Mouse (Mus musculus): Measurements from ENCODE around the gene Top2a. TPM values are rescaled to one million over a fixed set of nuclear protein-coding genes. Genes with fewer than 3 reads are reported as not detected.

Gene Top2a
- polyA plus RNA-seq, 1 experiment, result 2.1 TPM

GRCm38 (mm10) chr11:98965416-98966077, 58.4 kb downstream of the Top2a start:
- no peak for DNase-seq (ENCODE audit: extremely low spot score in 1 of 2, low spot score in 1 of 2)

- DNase-seq (ENCODE audit: extremely low spot score in 1 of 2, low spot score in 1 of 2), result no peak
These were observed 59.2 kb downstream of the Top2a start for GRCm38 (mm10) chr11:98964616-98965415.

- no peak for DNase-seq (ENCODE audit: extremely low spot score in 1 of 2, low spot score in 1 of 2)
These were observed 59.8 kb downstream of the Top2a start for GRCm38 (mm10) chr11:98964201-98964615.

GRCm38 (mm10) chr11:98963191-98964021, 60.6 kb downstream of the Top2a start:
- peak in 1 of 2 experiments; percentile 57 for DNase-seq (ENCODE audit: extremely low spot score in 1 of 2, low spot score in 1 of 2)

GRCm38 (mm10) chr11:98962421-98963095, 61.4 kb downstream of the Top2a start:
- DNase-seq (ENCODE audit: extremely low spot score in 1 of 2, low spot score in 1 of 2), result no peak

GRCm38 (mm10) chr11:98961766-98962165, 62.2 kb downstream of the Top2a start:
- DNase-seq (ENCODE audit: extremely low spot score in 1 of 2, low spot score in 1 of 2), result no peak

- DNase-seq (ENCODE audit: extremely low spot score in 1 of 2, low spot score in 1 of 2), result no peak
These were observed 62.9 kb downstream of the Top2a start for GRCm38 (mm10) chr11:98961051-98961592.

- DNase-seq (ENCODE audit: extremely low spot score in 1 of 2, low spot score in 1 of 2), result no peak
These were observed 63.6 kb downstream of the Top2a start for GRCm38 (mm10) chr11:98960313-98960906.

GRCm38 (mm10) chr11:98959437-98960312, 64.3 kb downstream of the Top2a start:
- peak in 1 of 2 experiments; percentile 83 for DNase-seq (ENCODE audit: extremely low spot score in 1 of 2, low spot score in 1 of 2)

- no peak for DNase-seq (ENCODE audit: extremely low spot score in 1 of 2, low spot score in 1 of 2)
These were observed 67.6 kb downstream of the Top2a start for GRCm38 (mm10) chr11:98956340-98956739.

- DNase-seq (ENCODE audit: extremely low spot score in 1 of 2, low spot score in 1 of 2), result no peak
These were observed 68.2 kb downstream of the Top2a start for GRCm38 (mm10) chr11:98955707-98956235.

- peak in 1 of 2 experiments; percentile 5 for DNase-seq (ENCODE audit: extremely low spot score in 1 of 2, low spot score in 1 of 2)
These were observed 68.9 kb downstream of the Top2a start for GRCm38 (mm10) chr11:98954801-98955706.

GRCm38 (mm10) chr11:98954373-98954772, 69.6 kb downstream of the Top2a start:
- DNase-seq (ENCODE audit: extremely low spot score in 1 of 2, low spot score in 1 of 2), result peak in 1 of 2 experiments; percentile 64

GRCm38 (mm10) chr11:98953835-98954320, 70.1 kb downstream of the Top2a start:
- DNase-seq (ENCODE audit: extremely low spot score in 1 of 2, low spot score in 1 of 2), result no peak

GRCm38 (mm10) chr11:98953361-98953760, 70.6 kb downstream of the Top2a start:
- DNase-seq (ENCODE audit: extremely low spot score in 1 of 2, low spot score in 1 of 2), result no peak

GRCm38 (mm10) chr11:98952736-98953135, 71.3 kb downstream of the Top2a start:
- DNase-seq (ENCODE audit: extremely low spot score in 1 of 2, low spot score in 1 of 2), result no peak

GRCm38 (mm10) chr11:98952111-98952510, 71.9 kb downstream of the Top2a start:
- no peak for DNase-seq (ENCODE audit: extremely low spot score in 1 of 2, low spot score in 1 of 2)

Data from frontal cortex, adult 2 months (tissue).